Mouse (Mus musculus): ENCODE data around the gene 3110009E18Rik. TPM values are rescaled to one million over a fixed set of nuclear protein-coding genes. Genes with fewer than 3 reads are reported as not detected.

Gene 3110009E18Rik
- polyA plus RNA-seq, 1 experiment = 5.2 TPM

DNA sequence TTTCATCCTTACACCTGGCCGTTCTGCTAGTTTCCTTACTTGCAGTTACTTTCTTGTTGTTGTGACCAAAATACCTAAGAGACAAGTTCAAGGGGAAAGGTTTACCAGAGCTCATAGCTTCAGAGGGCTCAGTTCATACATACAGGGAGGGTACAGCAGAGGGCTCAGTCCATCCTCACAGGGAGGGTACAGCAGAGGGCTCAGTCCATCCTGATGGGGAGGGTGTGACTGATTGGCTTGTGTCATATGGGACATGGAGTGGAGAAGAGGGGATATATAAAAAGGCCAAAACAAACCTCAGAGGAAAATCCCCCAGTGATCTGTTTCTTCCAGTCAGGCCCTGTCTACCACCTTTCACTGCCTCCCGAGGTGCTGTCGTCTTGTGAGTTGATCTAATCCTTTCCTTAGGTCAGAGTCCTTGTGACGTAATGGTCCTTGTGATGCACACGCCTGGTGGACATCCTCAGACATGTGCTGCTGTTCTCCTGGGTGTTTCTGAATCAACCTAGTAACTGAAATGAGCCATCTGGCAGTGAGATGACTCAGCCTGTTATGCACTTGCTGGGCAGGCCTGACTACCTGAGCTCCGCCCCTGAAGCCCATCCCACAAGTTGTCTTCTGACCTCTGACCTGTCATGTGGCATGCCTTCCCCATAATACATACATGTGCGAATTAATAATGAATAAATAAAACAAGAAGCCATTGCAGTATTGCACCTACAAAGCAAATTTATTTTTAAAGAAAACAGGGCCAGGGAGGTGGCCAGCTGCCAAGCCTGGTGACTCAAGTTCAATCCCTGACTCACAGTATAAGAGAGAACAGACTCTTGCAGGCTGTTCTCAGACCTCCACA is 15.2 kb downstream of the 3110009E18Rik start:
- no peaks in the 10 kb centered on the region for H3K4me1 ChIP-seq (ENCODE audit: control insufficient read depth, insufficient read depth, low read length)
- no peak for TF ChIP-seq CTCF (IDR thresholded peaks at IDR 0.05; ENCODE audit: extremely low read depth, insufficient read depth, low read length)
- TF ChIP-seq POLR2A (IDR thresholded peaks at IDR 0.05; ENCODE audit: extremely low read depth, insufficient read depth, low read length) = no peak
- no peak overlapping the region for H3K27ac ChIP-seq (ENCODE audit: insufficient read depth, low read length)
- no peak overlapping the region for H3K4me3 ChIP-seq (ENCODE audit: insufficient read depth, low read length)

DNA sequence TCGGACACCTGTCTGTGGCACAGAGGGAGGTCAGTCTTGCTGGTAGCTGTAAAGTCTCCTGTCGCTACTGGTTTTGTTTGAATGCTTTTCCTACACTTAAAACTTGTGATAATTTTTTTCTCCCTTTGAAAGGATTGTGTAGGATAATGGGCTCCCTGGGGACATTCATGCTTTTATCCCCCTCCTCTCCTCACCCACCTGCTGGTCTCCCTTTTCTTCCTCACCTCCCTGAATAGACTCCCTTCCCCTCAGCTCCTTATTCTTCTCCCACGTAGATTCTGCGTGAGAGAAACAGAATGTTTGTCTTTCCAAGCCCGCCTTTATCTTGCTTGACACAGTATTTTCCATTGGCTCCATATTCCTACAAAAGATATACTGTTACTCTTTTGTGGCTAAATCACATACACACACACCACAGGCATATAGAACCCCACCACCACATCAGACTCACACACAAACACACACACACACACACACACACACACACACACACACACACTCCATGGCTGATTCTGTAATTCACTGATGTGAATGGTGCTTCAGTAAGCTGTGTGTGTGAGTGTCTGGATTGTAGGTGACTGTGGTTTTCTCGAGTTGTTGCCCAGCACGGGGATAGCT is 18.0 kb downstream of the 3110009E18Rik start:
- Histone ChIP-seq H3K4me1 (ENCODE audit: control insufficient read depth, insufficient read depth, low read length) (no peaks in the 10 kb centered on the region; the same call in 1 of the 2 replicates), H3K4me3 (ENCODE audit: insufficient read depth, low read length) (no peak overlapping the region), H3K27ac (ENCODE audit: insufficient read depth, low read length) (no peak overlapping the region)
- TF ChIP-seq CTCF (IDR thresholded peaks at IDR 0.05; ENCODE audit: extremely low read depth, insufficient read depth, low read length) (no peak), POLR2A (IDR thresholded peaks at IDR 0.05; ENCODE audit: extremely low read depth, insufficient read depth, low read length) (no peak)

DNA sequence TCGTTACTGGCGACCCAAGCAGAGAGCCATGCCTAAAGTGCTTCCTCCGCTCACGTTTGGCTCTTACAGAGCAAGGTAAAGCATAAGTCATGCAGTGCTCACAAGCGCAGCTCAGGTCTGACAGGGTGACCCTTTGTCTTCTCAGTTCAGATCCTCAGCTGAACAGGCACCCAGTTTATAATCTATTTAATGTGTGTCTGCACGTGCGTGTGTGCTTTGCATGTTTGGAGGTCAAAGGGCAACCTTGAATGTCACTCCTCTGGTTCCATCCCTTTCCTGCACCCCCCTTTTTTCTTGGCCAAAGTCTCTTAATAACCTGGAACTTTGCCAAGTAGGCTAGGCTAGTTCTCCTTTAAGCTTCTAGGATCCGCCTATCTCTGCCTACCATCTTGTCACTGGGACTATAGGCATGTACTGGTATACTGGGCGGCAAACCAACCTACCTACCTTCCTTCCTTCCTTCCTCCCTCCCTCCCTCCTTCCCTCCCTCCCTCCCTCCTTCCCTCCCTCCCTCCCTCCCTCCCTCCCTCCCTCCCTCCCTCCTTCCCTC is 19.2 kb downstream of the 3110009E18Rik start:
- H3K4me1 ChIP-seq (ENCODE audit: control insufficient read depth, insufficient read depth, low read length) = no peaks in the 10 kb centered on the region; the same call in 1 of the 2 replicates
- TF ChIP-seq CTCF (IDR thresholded peaks at IDR 0.05; ENCODE audit: extremely low read depth, insufficient read depth, low read length) = no peak
- TF ChIP-seq POLR2A (IDR thresholded peaks at IDR 0.05; ENCODE audit: extremely low read depth, insufficient read depth, low read length) = no peak
- H3K27ac ChIP-seq (ENCODE audit: insufficient read depth, low read length) = no peak overlapping the region
- H3K4me3 ChIP-seq (ENCODE audit: insufficient read depth, low read length) = no peak overlapping the region

DNA sequence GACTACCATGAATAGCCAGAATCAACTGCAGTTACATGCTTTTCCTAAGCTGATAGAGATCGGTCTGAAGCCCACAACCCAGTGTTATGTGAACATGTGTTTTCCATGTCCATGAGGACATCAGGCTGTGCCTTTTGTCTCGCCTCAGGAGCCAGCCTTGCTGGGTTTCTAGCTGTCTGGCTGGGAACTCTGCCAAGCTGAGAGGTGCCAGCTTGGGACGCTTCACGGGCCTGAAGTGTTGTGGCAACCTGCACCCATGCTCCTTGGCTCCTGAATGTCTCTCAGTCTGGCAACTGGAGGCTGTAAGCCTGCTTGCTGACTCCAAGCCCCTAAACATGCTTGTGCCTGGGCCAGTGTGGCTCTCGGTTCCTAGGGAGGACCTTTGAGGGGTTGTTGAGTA is 21.6 kb downstream of the 3110009E18Rik start:
- no peak overlapping the region for H3K4me3 ChIP-seq (ENCODE audit: insufficient read depth, low read length)
- TF ChIP-seq CTCF (IDR thresholded peaks at IDR 0.05; ENCODE audit: extremely low read depth, insufficient read depth, low read length) = no peak
- no peak for TF ChIP-seq POLR2A (IDR thresholded peaks at IDR 0.05; ENCODE audit: extremely low read depth, insufficient read depth, low read length)
- H3K4me1 ChIP-seq (ENCODE audit: control insufficient read depth, insufficient read depth, low read length) = no peaks in the 10 kb centered on the region; the same call in 1 of the 2 replicates
- H3K27ac ChIP-seq (ENCODE audit: insufficient read depth, low read length) = no peak overlapping the region

DNA sequence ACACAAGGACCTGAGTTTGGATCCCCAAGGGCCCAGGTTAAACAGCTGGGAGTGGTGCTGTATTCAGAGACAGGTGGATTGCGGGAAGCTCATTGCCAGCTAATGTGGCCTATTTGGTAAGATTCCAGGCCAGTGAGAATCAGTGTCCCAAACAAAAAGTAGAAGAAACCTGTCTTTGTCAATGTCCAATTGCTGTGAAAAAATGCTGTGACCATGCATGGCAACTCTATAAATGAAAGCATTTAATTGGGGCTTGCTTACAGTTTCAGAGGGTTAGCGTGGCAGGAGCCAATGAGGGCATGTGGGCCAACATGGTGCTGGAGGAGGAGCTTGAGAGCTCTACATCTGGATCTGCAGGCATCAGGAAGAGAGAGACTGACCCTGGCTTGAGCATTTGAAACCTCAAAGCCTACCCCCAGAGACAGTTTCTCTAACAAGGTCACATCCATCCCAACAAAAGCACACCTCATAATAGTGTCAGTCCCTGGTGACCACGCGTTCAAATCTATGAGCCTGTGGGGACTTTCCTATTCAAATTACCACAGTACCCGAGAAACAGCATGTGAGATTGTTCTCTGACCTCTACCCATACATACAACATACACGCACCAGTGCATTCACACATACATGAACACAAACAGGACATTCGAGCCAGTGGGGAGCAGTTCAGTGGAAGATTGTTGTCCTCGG is 24.7 kb downstream of the 3110009E18Rik start:
- no peak for TF ChIP-seq POLR2A (IDR thresholded peaks at IDR 0.05; ENCODE audit: extremely low read depth, insufficient read depth, low read length)
- no peak for TF ChIP-seq CTCF (IDR thresholded peaks at IDR 0.05; ENCODE audit: extremely low read depth, insufficient read depth, low read length)

DNA sequence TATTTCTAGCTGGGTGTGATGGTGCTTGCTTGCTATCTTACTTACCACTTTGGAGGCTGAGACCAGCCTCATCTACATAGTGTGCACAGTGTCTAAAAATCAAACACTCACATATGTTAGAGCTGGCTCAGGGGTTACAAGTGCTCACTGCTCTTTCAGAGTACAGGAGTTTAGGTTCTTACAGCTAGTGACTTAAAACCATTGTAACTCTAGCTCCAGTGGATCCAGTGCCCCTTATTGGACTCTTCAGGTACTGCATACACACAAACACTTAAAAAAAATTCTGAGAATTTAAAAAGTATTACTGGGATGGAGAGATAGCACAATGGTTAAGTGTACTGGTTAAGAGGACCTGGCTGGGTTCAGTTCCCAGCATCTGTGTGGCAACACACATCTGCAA is 26.0 kb downstream of the 3110009E18Rik start:
- H3K4me1 ChIP-seq (ENCODE audit: control insufficient read depth, insufficient read depth, low read length) = no peaks in the 10 kb centered on the region; the same call in 1 of the 2 replicates
- TF ChIP-seq POLR2A (IDR thresholded peaks at IDR 0.05; ENCODE audit: extremely low read depth, insufficient read depth, low read length) (no peak), CTCF (IDR thresholded peaks at IDR 0.05; ENCODE audit: extremely low read depth, insufficient read depth, low read length) (no peak)
- H3K4me3 ChIP-seq (ENCODE audit: insufficient read depth, low read length) = no peak overlapping the region
- no peak overlapping the region for H3K27ac ChIP-seq (ENCODE audit: insufficient read depth, low read length)

More for the DNA sequence above, 24.7 kb downstream of the 3110009E18Rik start:
- no peak overlapping the region for H3K4me3 ChIP-seq (ENCODE audit: insufficient read depth, low read length)
- no peak overlapping the region for H3K27ac ChIP-seq (ENCODE audit: insufficient read depth, low read length)
- no peaks in the 10 kb centered on the region; the same call in 1 of the 2 replicates for H3K4me1 ChIP-seq (ENCODE audit: control insufficient read depth, insufficient read depth, low read length)

DNA sequence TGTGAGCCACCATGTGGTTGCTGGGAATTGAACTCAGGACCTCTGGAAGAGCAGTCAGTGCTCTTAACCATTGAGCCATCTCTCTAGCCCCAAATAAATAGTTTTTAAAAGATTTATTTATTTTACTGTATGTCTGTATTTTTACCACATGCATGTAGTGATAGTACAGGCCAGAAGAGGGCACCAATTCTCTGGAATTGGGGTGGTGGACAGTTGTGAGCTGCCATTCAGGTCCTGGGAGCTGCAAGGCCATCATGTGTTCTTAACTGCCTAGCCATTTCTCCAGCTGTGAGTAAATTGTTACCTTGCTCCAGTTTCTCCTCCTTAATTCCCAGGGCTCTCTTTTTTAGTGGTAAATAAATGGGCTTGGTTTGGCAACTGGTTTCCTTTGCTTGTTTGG is 33.2 kb downstream of the 3110009E18Rik start:
- H3K4me3 ChIP-seq (ENCODE audit: insufficient read depth, low read length) = no peak overlapping the region
- H3K27ac ChIP-seq (ENCODE audit: insufficient read depth, low read length) = no peak overlapping the region
- no peaks in the 10 kb centered on the region for H3K4me1 ChIP-seq (ENCODE audit: control insufficient read depth, insufficient read depth, low read length)
- TF ChIP-seq CTCF (IDR thresholded peaks at IDR 0.05; ENCODE audit: extremely low read depth, insufficient read depth, low read length) = peak; percentile 48; the same call in 1 of the 2 replicates
- TF ChIP-seq POLR2A (IDR thresholded peaks at IDR 0.05; ENCODE audit: extremely low read depth, insufficient read depth, low read length) = no peak

DNA sequence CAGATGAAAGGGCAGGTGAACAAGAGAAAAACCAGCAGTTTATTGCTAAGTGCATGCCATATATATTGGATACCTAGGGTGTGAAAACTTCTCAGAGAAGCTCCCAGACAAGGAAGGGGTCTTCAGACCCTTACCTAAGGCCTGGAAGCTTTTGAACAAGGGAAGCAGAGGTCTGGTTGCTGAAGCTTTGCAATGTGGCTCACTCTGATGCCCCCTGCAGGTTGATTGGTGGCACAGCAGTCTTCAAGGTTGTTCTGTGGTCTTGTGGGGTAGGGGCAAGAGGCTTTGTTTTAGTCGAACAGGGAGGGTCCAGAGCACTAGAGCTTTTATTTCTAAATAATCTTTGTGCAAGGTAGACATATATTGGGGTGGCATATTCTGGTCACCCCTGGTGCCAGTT is 34.3 kb downstream of the 3110009E18Rik start:
- H3K4me3 ChIP-seq (ENCODE audit: insufficient read depth, low read length) = no peak overlapping the region
- no peak overlapping the region for H3K27ac ChIP-seq (ENCODE audit: insufficient read depth, low read length)
- H3K4me1 ChIP-seq (ENCODE audit: control insufficient read depth, insufficient read depth, low read length) = no peaks in the 10 kb centered on the region
- TF ChIP-seq POLR2A (IDR thresholded peaks at IDR 0.05; ENCODE audit: extremely low read depth, insufficient read depth, low read length) (no peak), CTCF (IDR thresholded peaks at IDR 0.05; ENCODE audit: extremely low read depth, insufficient read depth, low read length) (peak; percentile 71)

DNA sequence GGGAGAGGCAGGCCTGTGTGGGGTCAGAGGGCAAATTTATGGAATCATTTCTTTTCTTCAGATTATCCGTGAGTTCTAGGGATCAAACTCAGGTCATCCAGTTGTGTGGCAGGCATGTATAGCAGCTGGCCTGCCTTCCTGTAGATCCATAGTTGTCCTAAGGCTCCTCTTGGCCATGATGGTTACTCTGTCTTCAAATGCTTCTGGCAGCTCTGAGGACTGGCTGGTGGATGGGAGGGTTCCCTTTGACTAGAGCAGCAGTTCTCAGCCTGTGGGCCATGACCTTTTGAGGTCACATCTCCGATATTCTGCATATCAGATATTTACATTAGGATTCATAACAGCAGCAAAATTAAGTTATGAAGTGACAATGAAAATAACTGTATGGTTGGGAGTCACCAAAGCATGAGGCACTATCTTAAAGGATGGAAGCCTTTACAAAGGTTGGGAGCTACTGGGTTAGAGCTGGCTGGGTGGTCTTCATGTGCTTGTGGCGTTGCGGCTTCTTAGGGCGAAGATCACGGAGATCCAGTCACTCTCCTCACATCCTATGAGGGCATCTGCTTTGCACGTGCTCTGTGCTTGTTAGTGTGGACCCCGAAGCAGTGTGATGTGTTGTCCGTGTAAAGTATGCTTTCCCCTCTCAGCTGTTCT is 37.6 kb downstream of the 3110009E18Rik start:
- no peaks in the 10 kb centered on the region for H3K4me1 ChIP-seq (ENCODE audit: control insufficient read depth, insufficient read depth, low read length)
- H3K27ac ChIP-seq (ENCODE audit: insufficient read depth, low read length) = no peak overlapping the region
- TF ChIP-seq CTCF (IDR thresholded peaks at IDR 0.05; ENCODE audit: extremely low read depth, insufficient read depth, low read length) (no peak), POLR2A (IDR thresholded peaks at IDR 0.05; ENCODE audit: extremely low read depth, insufficient read depth, low read length) (no peak)
- no peak overlapping the region for H3K4me3 ChIP-seq (ENCODE audit: insufficient read depth, low read length)

Measured in cortical plate, adult 2 months (tissue).